Mouse (Mus musculus) forebrain, embryonic 16.5 days (tissue): ENCODE data around the gene Cfap70. TPM values are rescaled to one million over a fixed set of nuclear protein-coding genes. Genes with fewer than 3 reads are reported as not detected.

Source experiments
- ATAC-seq: fragments of 200-750 bp; cut with Nextera tagmentation; 2 replicates; pipeline ENCODE4 v1.8.0; 2017; ENCODE audit warnings: mild to moderate bottlenecking, moderate library complexity
- H3K27ac ChIP-seq: fragments of 300-500 bp; sonication (generic); 2 replicates; pipeline ENCODE4 v1.5.1; 2014; ENCODE audit warnings: low read length, control low read depth
- H3K27me3 ChIP-seq: fragments of 300-500 bp; sonication (generic); replicated peaks from 2 replicates; pipeline ENCODE4 v1.6.1; 2014; ENCODE audit warnings: low read length; ENCODE audit not compliant: control insufficient read depth, insufficient read depth
- H3K36me3 ChIP-seq: fragments of 300-500 bp; sonication (generic); 2 replicates; pipeline ENCODE4 v1.6.1; 2014; ENCODE audit not compliant: control insufficient read depth, insufficient read depth
- H3K4me1 ChIP-seq: fragments of 300-500 bp; sonication (generic); replicated peaks from 2 replicates; pipeline ENCODE4 v1.6.1; 2014; ENCODE audit warnings: low read length; ENCODE audit not compliant: control insufficient read depth, insufficient read depth
- H3K4me2 ChIP-seq: fragments of 300-500 bp; sonication (generic); 2 replicates; pipeline ENCODE4 v1.6.1; 2014; ENCODE audit warnings: mild to moderate bottlenecking, low read length, control low read depth
- H3K4me3 ChIP-seq: fragments of 300-500 bp; sonication (generic); replicated peaks from 2 replicates; pipeline ENCODE4 v1.5.1; 2014; ENCODE audit warnings: mild to moderate bottlenecking, low read length, control low read depth
- H3K9ac ChIP-seq: fragments of 300-500 bp; sonication (generic); replicated peaks from 2 replicates; pipeline ENCODE4 v1.6.1; 2014; ENCODE audit warnings: low read depth, low read length, control low read depth
- H3K9me3 ChIP-seq: fragments of 300-500 bp; sonication (generic); 2 replicates; pipeline ENCODE4 v1.6.1; 2016; ENCODE audit warnings: low read length; ENCODE audit not compliant: control insufficient read depth
- WGBS: fragments of 180-500 bp; shearing (Covaris S2); extraction: QIAGEN DNeasy Blood & Tissue Kit; methylation state at CpG from one replicate; pipeline ENCODE4 v1.1.7; 2014; 5-methylcytosine and 5-hydroxymethylcytosine counted together
- polyA plus RNA-seq: library from polyadenylated mRNA; unstranded; fragments of >200 nt; fragmentation: Nextera tagmentation; extraction: Ambion mirVana; gene quantifications from 2 replicates; pipeline ENCODE4 v1.2.1, GENCODE M21; 2015

Gene Cfap70
- polyA plus RNA-seq, 1 experiment from 2014 or later: 1.1 TPM

- Histone ChIP-seq H3K4me2 (no peak overlapping the region; the same call in 1 of the 2 replicates), H3K4me3 (no peak overlapping the region)
- WGBS: 58% methylated on average over 3 of the region's 3 CpGs
These were observed 26.4 kb upstream of the Cfap70 start for GRCm38 (mm10) chr14:20478385-20478784.

GRCm38 (mm10) chr14:20477261-20478025 is 25.4 kb upstream of the Cfap70 start:
- Histone ChIP-seq H3K4me3 (no peak overlapping the region), H3K27me3 (no peaks in the 10 kb centered on the region), H3K4me1 (peaks cover 9% of the 10 kb centered on the region), H3K36me3 (no peaks in the 10 kb centered on the region), H3K4me2 (no peak overlapping the region), H3K9me3 (no peaks in the 10 kb centered on the region), H3K9ac (no peak overlapping the region), H3K27ac (no peak overlapping the region)
- no peak for ATAC-seq
- whole genome bisulfite sequencing: 41% methylated on average over 4 of the region's 4 CpGs

More at GRCm38 (mm10) chr14:20478385-20478784, 26.4 kb upstream of the Cfap70 start:
- no peaks in the 10 kb centered on the region for H3K9me3 ChIP-seq
- H3K36me3 ChIP-seq: no peaks in the 10 kb centered on the region
- H3K4me1 ChIP-seq: peaks cover 9% of the 10 kb centered on the region
- no peaks in the 10 kb centered on the region for H3K27me3 ChIP-seq
- H3K9ac ChIP-seq: no peak overlapping the region
- H3K27ac ChIP-seq: no peak overlapping the region
- no peak for ATAC-seq

GRCm38 (mm10) chr14:20460216-20460615 is 8.2 kb upstream of the Cfap70 start:
- Histone ChIP-seq H3K9ac (no peak overlapping the region), H3K4me3 (no peak overlapping the region), H3K4me1 (no peaks in the 10 kb centered on the region), H3K27me3 (no peaks in the 10 kb centered on the region), H3K27ac (no peak overlapping the region), H3K4me2 (no peak overlapping the region), H3K36me3 (no peaks in the 10 kb centered on the region), H3K9me3 (no peaks in the 10 kb centered on the region)
- 84% methylated on average over 14 of the region's 14 CpGs for WGBS
- no peak for ATAC-seq

GRCm38 (mm10) chr14:20458378-20458777 is 6.4 kb upstream of the Cfap70 start:
- 98% methylated on average over 9 of the region's 9 CpGs for WGBS
- no peak overlapping the region for H3K9ac ChIP-seq
- no peaks in the 10 kb centered on the region for H3K27me3 ChIP-seq

GRCm38 (mm10) chr14:20452929-20453328 is 903 bp upstream of the Cfap70 start:
- H3K4me3 ChIP-seq: no peak overlapping the region
- no peaks in the 10 kb centered on the region for H3K9me3 ChIP-seq
- H3K27ac ChIP-seq: no peak overlapping the region
- H3K27me3 ChIP-seq: no peaks in the 10 kb centered on the region
- H3K4me2 ChIP-seq: no peak overlapping the region
- peaks cover 8% of the 10 kb centered on the region for H3K4me1 ChIP-seq
- ATAC-seq: no peak
- no peaks in the 10 kb centered on the region for H3K36me3 ChIP-seq
- 96% methylated on average over 5 of the region's 5 CpGs for WGBS
- no peak overlapping the region for H3K9ac ChIP-seq

More at GRCm38 (mm10) chr14:20458378-20458777, 6.4 kb upstream of the Cfap70 start:
- Histone ChIP-seq H3K9me3 (no peaks in the 10 kb centered on the region), H3K4me3 (no peak overlapping the region), H3K27ac (no peak overlapping the region), H3K4me2 (no peak overlapping the region), H3K36me3 (no peaks in the 10 kb centered on the region), H3K4me1 (no peaks in the 10 kb centered on the region)
- no peak for ATAC-seq

- Histone ChIP-seq H3K27ac (peak overlapping the region; percentile 48), H3K4me2 (peak overlapping the region; percentile 67), H3K4me1 (peaks cover 8% of the 10 kb centered on the region), H3K9ac (peak overlapping the region; percentile 42), H3K27me3 (no peaks in the 10 kb centered on the region), H3K4me3 (peak overlapping the region; percentile 43), H3K36me3 (no peaks in the 10 kb centered on the region), H3K9me3 (no peaks in the 10 kb centered on the region)
- peak; percentile 82 for ATAC-seq
- 12% methylated on average over 2 of the region's 2 CpGs for WGBS
These were observed 724 bp downstream of the Cfap70 start for GRCm38 (mm10) chr14:20451302-20451701.

GRCm38 (mm10) chr14:20447209-20447608 is 4.8 kb downstream of the Cfap70 start:
- ATAC-seq: no peak
- Histone ChIP-seq H3K27me3 (no peaks in the 10 kb centered on the region), H3K4me3 (no peak overlapping the region), H3K27ac (no peak overlapping the region), H3K4me1 (peaks cover 8% of the 10 kb centered on the region), H3K9me3 (no peaks in the 10 kb centered on the region), H3K36me3 (no peaks in the 10 kb centered on the region), H3K9ac (no peak overlapping the region), H3K4me2 (no peak overlapping the region)
- 45% methylated on average over 12 of the region's 12 CpGs for WGBS

GRCm38 (mm10) chr14:20442252-20442651 is 9.8 kb downstream of the Cfap70 start:
- Histone ChIP-seq H3K27ac (no peak overlapping the region), H3K9me3 (no peaks in the 10 kb centered on the region), H3K27me3 (no peaks in the 10 kb centered on the region), H3K9ac (no peak overlapping the region), H3K4me3 (no peak overlapping the region), H3K4me2 (no peak overlapping the region), H3K36me3 (no peaks in the 10 kb centered on the region), H3K4me1 (no peaks in the 10 kb centered on the region; the same call in 1 of the 2 replicates)
- 64% methylated on average over 17 of the region's 17 CpGs for WGBS
- no peak for ATAC-seq

GRCm38 (mm10) chr14:20436976-20437375 is 15.1 kb downstream of the Cfap70 start:
- no peak overlapping the region for H3K9ac ChIP-seq
- WGBS: 73% methylated on average over 6 of the region's 6 CpGs
- no peaks in the 10 kb centered on the region for H3K4me1 ChIP-seq
- no peaks in the 10 kb centered on the region for H3K27me3 ChIP-seq
- no peak overlapping the region for H3K4me2 ChIP-seq
- H3K27ac ChIP-seq: no peak overlapping the region
- no peak for ATAC-seq
- H3K9me3 ChIP-seq: no peaks in the 10 kb centered on the region
- H3K36me3 ChIP-seq: no peaks in the 10 kb centered on the region
- H3K4me3 ChIP-seq: no peak overlapping the region
